Mouse (Mus musculus) kidney, adult 9 months (tissue): ENCODE results near the gene Cdc20b.

Source experiments
- DNase-seq: peaks from one replicate; pipeline ENCODE4 v3.0.0; 2022

Cdc20b gene

GRCm38 (mm10) chr13:113101804-113102203 lies 66.9 kb downstream of the Cdc20b start:
- DNase-seq, result no peak

GRCm38 (mm10) chr13:113104759-113105158 lies 69.8 kb downstream of the Cdc20b start:
- no peak for DNase-seq

GRCm38 (mm10) chr13:113118977-113119376 lies 84.1 kb downstream of the Cdc20b start:
- no peak for DNase-seq

GRCm38 (mm10) chr13:113120324-113121237 lies 85.7 kb downstream of the Cdc20b start:
- DNase-seq, result no peak

GRCm38 (mm10) chr13:113121326-113121725 lies 86.4 kb downstream of the Cdc20b start:
- no peak for DNase-seq

GRCm38 (mm10) chr13:113129974-113130373 lies 95.1 kb downstream of the Cdc20b start:
- DNase-seq, result no peak

GRCm38 (mm10) chr13:113139597-113139996 lies 104.7 kb downstream of the Cdc20b start:
- DNase-seq, result no peak
